Mouse (Mus musculus) hindbrain, embryonic 12.5 days (tissue): ENCODE results near the gene Fam187a. TPM values are rescaled to one million over a fixed set of nuclear protein-coding genes. Genes with fewer than 3 reads are reported as not detected.

Experiments
- ATAC-seq: fragments of 200-750 bp; cut with Nextera tagmentation; 2 replicates; pipeline ENCODE4 v1.8.0; 2017; ENCODE audit warnings: moderate TSS enrichment; ENCODE audit not compliant: low FRiP score
- H3K27ac ChIP-seq: fragments of 300-500 bp; sonication (generic); 2 replicates; pipeline ENCODE4 v1.5.1; 2016; ENCODE audit warnings: mild to moderate bottlenecking
- H3K27me3 ChIP-seq: fragments of 300-500 bp; sonication (generic); 2 replicates; pipeline ENCODE4 v1.6.1; 2016; ENCODE audit warnings: mild to moderate bottlenecking
- H3K36me3 ChIP-seq: fragments of 300-500 bp; sonication (generic); 2 replicates; pipeline ENCODE4 v1.6.1; 2016; ENCODE audit warnings: mild to moderate bottlenecking
- H3K4me1 ChIP-seq: fragments of 300-500 bp; sonication (generic); 2 replicates; pipeline ENCODE4 v1.6.1; 2016
- H3K4me2 ChIP-seq: fragments of 300-500 bp; sonication (generic); replicated peaks from 2 replicates; pipeline ENCODE4 v1.6.1; 2016; ENCODE audit warnings: mild to moderate bottlenecking
- H3K4me3 ChIP-seq: fragments of 300-500 bp; sonication (generic); 2 replicates; pipeline ENCODE4 v1.5.1; 2016; ENCODE audit warnings: mild to moderate bottlenecking
- H3K9ac ChIP-seq: fragments of 300-500 bp; sonication (generic); 2 replicates; pipeline ENCODE4 v1.6.1; 2016; ENCODE audit warnings: mild to moderate bottlenecking, moderate library complexity
- H3K9me3 ChIP-seq: fragments of 300-500 bp; sonication (generic); replicated peaks from 2 replicates; pipeline ENCODE4 v1.6.1; 2016; ENCODE audit warnings: mild to moderate bottlenecking
- WGBS: fragments of 180-500 bp; shearing (Covaris S2); methylation state at CpG from one replicate; pipeline ENCODE4 v1.1.7; 2016; 5-methylcytosine and 5-hydroxymethylcytosine counted together
- polyA plus RNA-seq: library from polyadenylated mRNA; unstranded; fragments of >200 nt; fragmentation: Nextera tagmentation; extraction: Ambion mirVana; gene quantifications from 2 replicates; pipeline ENCODE4 v1.2.1, GENCODE M21; 2016

Fam187a gene
- polyA plus RNA-seq, 1 experiment from 2014 or later = not detected

- H3K36me3 ChIP-seq = peaks cover 49% of the 10 kb centered on the region
- 93% methylated on average over 7 of the region's 7 CpGs for WGBS
- ATAC-seq = no peak
- H3K4me3 ChIP-seq = no peak overlapping the region
- no peak overlapping the region for H3K27ac ChIP-seq
- no peaks in the 10 kb centered on the region for H3K9me3 ChIP-seq
- no peak overlapping the region for H3K9ac ChIP-seq
- peaks cover 8% of the 10 kb centered on the region for H3K4me1 ChIP-seq
- H3K4me2 ChIP-seq = no peak overlapping the region
- no peaks in the 10 kb centered on the region for H3K27me3 ChIP-seq
These were observed 10.1 kb upstream of the Fam187a start for GRCm38 (mm10) chr11:102874801-102875334.

- 0 out of 2 replicates have a peak overlapping the region, but pooled peaks have one; percentile 76 for H3K4me3 ChIP-seq
- WGBS = 66% methylated on average over 2 of the region's 2 CpGs
- no peak for ATAC-seq
These were observed 5.4 kb upstream of the Fam187a start for GRCm38 (mm10) chr11:102879558-102879957.

GRCm38 (mm10) chr11:102880585-102881313 is 4.2 kb upstream of the Fam187a start, which contains the start of the genes Eftud2 and Ccdc103:
TSS of gene Eftud2 (minus strand) at chr11:102880985.
TSS of gene Ccdc103 (plus strand) at chr11:102881204.
- Histone ChIP-seq H3K4me3 (peak within 1 kb of the TSS; percentile 76), H3K4me2 (peak within 1 kb of the TSS; percentile 72), H3K27ac (peak within 1 kb of the TSS; percentile 81), H3K36me3 (peaks cover 12% of the 10 kb centered on the region), H3K9me3 (no peaks in the 10 kb centered on the region), H3K4me1 (peaks cover 17% of the 10 kb centered on the region), H3K9ac (peak within 1 kb of the TSS; percentile 77), H3K27me3 (peaks cover 22% of the 10 kb centered on the region)
- WGBS = under 1% methylated on average over 62 of the region's 62 CpGs
- peak; percentile 94 for ATAC-seq

More at GRCm38 (mm10) chr11:102879558-102879957, 5.4 kb upstream of the Fam187a start:
- H3K27me3 ChIP-seq = peaks cover 13% of the 10 kb centered on the region
- peak overlapping the region; percentile 72 for H3K4me2 ChIP-seq
- H3K36me3 ChIP-seq = peaks cover 23% of the 10 kb centered on the region
- H3K4me1 ChIP-seq = peaks cover 17% of the 10 kb centered on the region
- H3K9me3 ChIP-seq = no peaks in the 10 kb centered on the region
- no peak overlapping the region for H3K27ac ChIP-seq
- no peak overlapping the region for H3K9ac ChIP-seq

- H3K9me3 ChIP-seq = no peaks in the 10 kb centered on the region
- H3K4me1 ChIP-seq = peaks cover 17% of the 10 kb centered on the region
- peak overlapping the region; percentile 76 for H3K4me3 ChIP-seq
- H3K27me3 ChIP-seq = peaks cover 27% of the 10 kb centered on the region
- H3K4me2 ChIP-seq = peak overlapping the region; percentile 72
- no peak overlapping the region for H3K27ac ChIP-seq
- no peak; the same call in none of the 2 replicates for ATAC-seq
- 19% methylated on average over 13 of the region's 13 CpGs for WGBS
- H3K9ac ChIP-seq = peak overlapping the region; percentile 77
- H3K36me3 ChIP-seq = peaks cover 7% of the 10 kb centered on the region
These were observed 3.4 kb upstream of the Fam187a start for GRCm38 (mm10) chr11:102881314-102882198.

- no peaks in the 10 kb centered on the region for H3K9me3 ChIP-seq
- H3K27ac ChIP-seq = no peak overlapping the region
- 83% methylated on average over 5 of the region's 5 CpGs for WGBS
- no peak overlapping the region for H3K4me3 ChIP-seq
- H3K4me2 ChIP-seq = no peak overlapping the region
- H3K36me3 ChIP-seq = no peaks in the 10 kb centered on the region
- H3K9ac ChIP-seq = no peak overlapping the region
- H3K4me1 ChIP-seq = peaks cover 5% of the 10 kb centered on the region; the same call in 1 of the 2 replicates
- peaks cover 57% of the 10 kb centered on the region for H3K27me3 ChIP-seq
- ATAC-seq = no peak
These were observed 2.5 kb downstream of the Fam187a start for GRCm38 (mm10) chr11:102887433-102887832.

GRCm38 (mm10) chr11:102888135-102888534 is 3.2 kb downstream of the Fam187a start:
- Histone ChIP-seq H3K27me3 (peaks cover 58% of the 10 kb centered on the region), H3K27ac (no peak overlapping the region), H3K4me2 (no peak overlapping the region), H3K4me3 (no peak overlapping the region), H3K9me3 (no peaks in the 10 kb centered on the region), H3K4me1 (peaks cover 7% of the 10 kb centered on the region), H3K9ac (no peak overlapping the region), H3K36me3 (no peaks in the 10 kb centered on the region)
- 64% methylated on average over 3 of the region's 3 CpGs for WGBS
- ATAC-seq = no peak

- H3K4me1 ChIP-seq = peaks cover 10% of the 10 kb centered on the region
- H3K27me3 ChIP-seq = peaks cover 67% of the 10 kb centered on the region
- H3K4me3 ChIP-seq = no peak overlapping the region
- no peaks in the 10 kb centered on the region for H3K36me3 ChIP-seq
- no peak for ATAC-seq
- H3K9ac ChIP-seq = no peak overlapping the region
- no peak overlapping the region for H3K27ac ChIP-seq
- no peaks in the 10 kb centered on the region for H3K9me3 ChIP-seq
- H3K4me2 ChIP-seq = no peak overlapping the region
- 63% methylated on average over 5 of the region's 5 CpGs for WGBS
These were observed 5.1 kb downstream of the Fam187a start for GRCm38 (mm10) chr11:102890096-102890495.

- peaks cover 75% of the 10 kb centered on the region for H3K27me3 ChIP-seq
- WGBS = 3% methylated on average over 43 of the region's 43 CpGs
- ATAC-seq = no peak
These were observed 8.2 kb downstream of the Fam187a start for GRCm38 (mm10) chr11:102893015-102893651.

GRCm38 (mm10) chr11:102894716-102895115 is 9.7 kb downstream of the Fam187a start:
- no peak overlapping the region for H3K4me3 ChIP-seq
- peaks cover 13% of the 10 kb centered on the region for H3K4me1 ChIP-seq
- H3K9me3 ChIP-seq = no peaks in the 10 kb centered on the region
- no peaks in the 10 kb centered on the region for H3K36me3 ChIP-seq
- H3K27me3 ChIP-seq = peaks cover 72% of the 10 kb centered on the region
- H3K27ac ChIP-seq = no peak overlapping the region
- H3K9ac ChIP-seq = no peak overlapping the region
- H3K4me2 ChIP-seq = no peak overlapping the region
- ATAC-seq = no peak
- WGBS = 91% methylated on average over 4 of the region's 4 CpGs

More at GRCm38 (mm10) chr11:102893015-102893651, 8.2 kb downstream of the Fam187a start:
- H3K27ac ChIP-seq = no peak overlapping the region
- peak overlapping the region; percentile 46 for H3K4me2 ChIP-seq
- peak overlapping the region; percentile 46; the same call in 1 of the 2 replicates for H3K9ac ChIP-seq
- no peaks in the 10 kb centered on the region for H3K36me3 ChIP-seq
- no peaks in the 10 kb centered on the region for H3K9me3 ChIP-seq
- peaks cover 11% of the 10 kb centered on the region for H3K4me1 ChIP-seq
- peak overlapping the region; percentile 26 for H3K4me3 ChIP-seq

- Histone ChIP-seq H3K27me3 (peaks cover 73% of the 10 kb centered on the region), H3K36me3 (no peaks in the 10 kb centered on the region), H3K9me3 (no peaks in the 10 kb centered on the region), H3K9ac (no peak overlapping the region), H3K4me1 (peaks cover 13% of the 10 kb centered on the region), H3K4me3 (no peak overlapping the region), H3K4me2 (no peak overlapping the region), H3K27ac (no peak overlapping the region)
- 75% methylated on average over 9 of the region's 9 CpGs for WGBS
- ATAC-seq = no peak
These were observed 10.8 kb downstream of the Fam187a start for GRCm38 (mm10) chr11:102895779-102896178.

GRCm38 (mm10) chr11:102896641-102897040 is 11.7 kb downstream of the Fam187a start:
- peaks cover 67% of the 10 kb centered on the region for H3K27me3 ChIP-seq
- no peaks in the 10 kb centered on the region for H3K36me3 ChIP-seq
- no peaks in the 10 kb centered on the region for H3K9me3 ChIP-seq
- ATAC-seq = no peak
- H3K4me1 ChIP-seq = peaks cover 17% of the 10 kb centered on the region
- no peak overlapping the region for H3K4me3 ChIP-seq
- H3K9ac ChIP-seq = no peak overlapping the region
- H3K27ac ChIP-seq = no peak overlapping the region
- H3K4me2 ChIP-seq = no peak overlapping the region
- 80% methylated on average over 20 of the region's 20 CpGs for WGBS
